Mouse (Mus musculus) neural tube, embryonic 14.5 days (tissue): ENCODE measurements around the gene Ak1. TPM values are rescaled to one million over a fixed set of nuclear protein-coding genes. Genes with fewer than 3 reads are reported as not detected.
A peak's percentile ranks its signal among the peaks of the same experiment; 100 is the strongest.

Source experiments
- ATAC-seq: fragments of 200-750 bp; cut with Nextera tagmentation; 2 replicates; pipeline ENCODE4 v1.8.0; 2017; ENCODE audit warnings: low read depth, mild to moderate bottlenecking, moderate TSS enrichment, moderate library complexity
- H3K27ac ChIP-seq: fragments of 300-500 bp; sonication (generic); 2 replicates; pipeline ENCODE4 v1.5.1; 2014; ENCODE audit warnings: low read depth, mild to moderate bottlenecking, control low read depth, low read length, moderate library complexity, mixed read lengths
- H3K27me3 ChIP-seq: fragments of 300-500 bp; sonication (generic); 2 replicates; pipeline ENCODE4 v1.6.1; 2014; ENCODE audit warnings: low read length; ENCODE audit not compliant: control insufficient read depth, insufficient read depth
- H3K36me3 ChIP-seq: fragments of 300-500 bp; sonication (generic); 2 replicates; pipeline ENCODE4 v1.6.1; 2014; ENCODE audit warnings: low read length, mixed read lengths; ENCODE audit not compliant: control insufficient read depth, insufficient read depth
- H3K4me1 ChIP-seq: fragments of 300-500 bp; sonication (generic); 2 replicates; pipeline ENCODE4 v1.6.1; 2014; ENCODE audit warnings: low read length; ENCODE audit not compliant: control insufficient read depth, insufficient read depth
- H3K4me2 ChIP-seq: fragments of 300-500 bp; sonication (generic); 2 replicates; pipeline ENCODE4 v1.6.1; 2014; ENCODE audit warnings: mild to moderate bottlenecking, low read depth, low read length, control low read depth
- H3K4me3 ChIP-seq: fragments of 300-500 bp; sonication (generic); 2 replicates; pipeline ENCODE4 v1.5.1; 2014; ENCODE audit warnings: low read depth, low read length, control low read depth, mixed read lengths
- H3K9ac ChIP-seq: fragments of 300-500 bp; sonication (generic); replicated peaks from 2 replicates; pipeline ENCODE4 v1.6.1; 2014; ENCODE audit warnings: low read depth, mild to moderate bottlenecking, control low read depth, low read length, mixed read lengths
- H3K9me3 ChIP-seq: fragments of 300-500 bp; sonication (generic); 2 replicates; pipeline ENCODE4 v1.6.1; 2016; ENCODE audit warnings: low read length; ENCODE audit not compliant: control insufficient read depth
- WGBS: fragments of 180-500 bp; shearing (Covaris S2); extraction: QIAGEN DNeasy Blood & Tissue Kit; methylation state at CpG from one replicate; pipeline ENCODE4 v1.1.7; 2014; 5-methylcytosine and 5-hydroxymethylcytosine counted together
- polyA plus RNA-seq: library from polyadenylated mRNA; unstranded; fragments of >200 nt; fragmentation: Nextera tagmentation; extraction: Ambion mirVana; gene quantifications from 2 replicates; pipeline ENCODE4 v1.2.1, GENCODE M21; 2014

The Ak1 gene
- polyA plus RNA-seq, 1 experiment from 2014 or later = 85.0 TPM

- H3K9ac ChIP-seq = no peak overlapping the region
- H3K36me3 ChIP-seq = no peaks in the 10 kb centered on the region
- H3K9me3 ChIP-seq = no peaks in the 10 kb centered on the region
- H3K27ac ChIP-seq = peak overlapping the region; percentile 44
- whole genome bisulfite sequencing = 40% methylated on average over 4 of the region's 4 CpGs
- ATAC-seq = peak; percentile 45; the same call in 1 of the 2 replicates
- no peak overlapping the region for H3K4me2 ChIP-seq
- H3K4me3 ChIP-seq = no peak overlapping the region
- H3K27me3 ChIP-seq = no peaks in the 10 kb centered on the region
- H3K4me1 ChIP-seq = peaks cover 22% of the 10 kb centered on the region
Observed at GRCm38 (mm10) chr2:32620682-32621516, 659 bp upstream of the Ak1 start.

- peaks cover 50% of the 10 kb centered on the region for H3K4me1 ChIP-seq
- no peak overlapping the region for H3K27ac ChIP-seq
- 85% methylated on average over 5 of the region's 5 CpGs for WGBS
Observed at GRCm38 (mm10) chr2:32624111-32624748, 2.7 kb downstream of the Ak1 start.

GRCm38 (mm10) chr2:32625212-32625872, 3.8 kb downstream of the Ak1 start:
- no peaks in the 10 kb centered on the region for H3K9me3 ChIP-seq
- no peaks in the 10 kb centered on the region for H3K27me3 ChIP-seq
- peak overlapping the region; percentile 26 for H3K4me3 ChIP-seq
- 2% methylated on average over 13 of the region's 13 CpGs for WGBS
- H3K9ac ChIP-seq = peak overlapping the region; percentile 50
- H3K36me3 ChIP-seq = no peaks in the 10 kb centered on the region
- H3K4me1 ChIP-seq = peaks cover 48% of the 10 kb centered on the region
- peak overlapping the region; percentile 47 for H3K4me2 ChIP-seq
- peak; percentile 48 for ATAC-seq
- peak overlapping the region; percentile 78 for H3K27ac ChIP-seq

More at GRCm38 (mm10) chr2:32624111-32624748, 2.7 kb downstream of the Ak1 start:
- Histone ChIP-seq H3K4me2 (no peak overlapping the region), H3K9me3 (no peaks in the 10 kb centered on the region), H3K36me3 (no peaks in the 10 kb centered on the region), H3K27me3 (no peaks in the 10 kb centered on the region), H3K4me3 (no peak overlapping the region), H3K9ac (no peak overlapping the region)
- no peak for ATAC-seq

GRCm38 (mm10) chr2:32625873-32626694, 4.5 kb downstream of the Ak1 start:
- no peaks in the 10 kb centered on the region for H3K9me3 ChIP-seq
- H3K4me3 ChIP-seq = peak overlapping the region; percentile 26
- H3K4me1 ChIP-seq = peaks cover 41% of the 10 kb centered on the region
- H3K27ac ChIP-seq = peak overlapping the region; percentile 78
- H3K27me3 ChIP-seq = no peaks in the 10 kb centered on the region
- WGBS = 60% methylated on average over 5 of the region's 5 CpGs
- H3K4me2 ChIP-seq = peak overlapping the region; percentile 47
- no peaks in the 10 kb centered on the region for H3K36me3 ChIP-seq
- H3K9ac ChIP-seq = peak overlapping the region; percentile 50
- ATAC-seq = no peak

GRCm38 (mm10) chr2:32627266-32628043, 5.9 kb downstream of the Ak1 start:
- no peak overlapping the region for H3K4me2 ChIP-seq

GRCm38 (mm10) chr2:32628044-32628550, 6.5 kb downstream of the Ak1 start:
- WGBS = 56% methylated on average over 4 of the region's 4 CpGs
- Histone ChIP-seq H3K27me3 (no peaks in the 10 kb centered on the region), H3K4me2 (no peak overlapping the region), H3K4me1 (peaks cover 38% of the 10 kb centered on the region), H3K9ac (no peak overlapping the region), H3K4me3 (no peak overlapping the region), H3K36me3 (no peaks in the 10 kb centered on the region), H3K27ac (peak overlapping the region; percentile 7; the same call in 1 of the 2 replicates), H3K9me3 (no peaks in the 10 kb centered on the region)
- ATAC-seq = no peak

More at GRCm38 (mm10) chr2:32627266-32628043, 5.9 kb downstream of the Ak1 start:
- H3K4me3 ChIP-seq = no peak overlapping the region
- H3K9me3 ChIP-seq = no peaks in the 10 kb centered on the region
- 66% methylated on average over 19 of the region's 20 CpGs for WGBS
- H3K27ac ChIP-seq = no peak overlapping the region
- no peak overlapping the region for H3K9ac ChIP-seq
- no peak for ATAC-seq
- H3K36me3 ChIP-seq = no peaks in the 10 kb centered on the region
- H3K4me1 ChIP-seq = peaks cover 38% of the 10 kb centered on the region
- H3K27me3 ChIP-seq = no peaks in the 10 kb centered on the region

- WGBS = 26% methylated on average over 5 of the region's 5 CpGs
- peaks cover 38% of the 10 kb centered on the region for H3K4me1 ChIP-seq
- ATAC-seq = peak; percentile 29; the same call in 1 of the 2 replicates
Observed at GRCm38 (mm10) chr2:32628729-32629128, 7.2 kb downstream of the Ak1 start.

More at GRCm38 (mm10) chr2:32628729-32629128, 7.2 kb downstream of the Ak1 start:
- Histone ChIP-seq H3K27ac (peak overlapping the region; percentile 48; the same call in 1 of the 2 replicates), H3K9ac (no peak overlapping the region), H3K4me3 (no peak overlapping the region), H3K4me2 (no peak overlapping the region), H3K36me3 (no peaks in the 10 kb centered on the region), H3K27me3 (no peaks in the 10 kb centered on the region), H3K9me3 (no peaks in the 10 kb centered on the region)
